Mouse (Mus musculus): Measurements from ENCODE around the gene Frmpd4.

Frmpd4 gene

DNA sequence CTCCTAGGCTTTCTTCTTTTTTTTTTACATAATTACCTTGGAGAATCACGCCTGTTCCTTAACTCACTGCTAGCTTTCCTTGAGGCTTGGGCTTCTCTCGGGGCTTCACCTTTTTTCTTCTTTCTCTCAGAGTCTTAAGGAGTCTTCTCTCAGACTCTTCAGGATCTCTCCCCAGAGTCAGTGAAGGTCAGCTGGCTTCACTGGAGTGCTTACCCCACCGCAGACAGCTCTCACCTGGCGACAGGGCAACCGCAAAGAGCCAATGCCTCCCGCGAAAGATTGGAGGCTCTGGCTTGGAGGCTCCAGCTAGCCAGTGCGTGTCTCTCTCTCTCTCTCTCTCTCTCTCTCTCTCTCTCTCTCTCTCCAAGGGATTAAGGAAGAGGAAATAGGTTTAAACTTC lies 453.0 kb downstream of the Frmpd4 start:
- CTCF ChIA-PET: no interaction called here

DNA sequence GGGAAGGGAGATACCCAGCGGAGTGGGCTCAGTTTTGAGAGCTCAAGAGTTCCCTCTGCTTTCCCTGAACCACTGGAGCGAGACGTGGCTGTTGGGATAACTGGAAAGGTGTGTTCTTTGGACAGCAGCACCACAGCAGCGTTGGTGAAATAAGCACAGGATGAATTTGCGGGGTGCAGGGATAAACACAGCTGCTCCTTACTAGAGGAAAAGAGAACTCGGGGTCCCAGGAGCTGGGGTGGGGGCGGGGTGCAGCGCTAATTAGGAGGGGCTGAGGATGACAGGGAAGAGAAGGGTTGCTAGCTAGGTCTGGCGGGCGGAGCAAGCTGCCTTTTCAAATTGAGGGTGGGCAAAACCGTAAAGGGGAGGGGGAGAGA lies 453.5 kb downstream of the Frmpd4 start:
- CTCF ChIA-PET: no interaction called here

DNA sequence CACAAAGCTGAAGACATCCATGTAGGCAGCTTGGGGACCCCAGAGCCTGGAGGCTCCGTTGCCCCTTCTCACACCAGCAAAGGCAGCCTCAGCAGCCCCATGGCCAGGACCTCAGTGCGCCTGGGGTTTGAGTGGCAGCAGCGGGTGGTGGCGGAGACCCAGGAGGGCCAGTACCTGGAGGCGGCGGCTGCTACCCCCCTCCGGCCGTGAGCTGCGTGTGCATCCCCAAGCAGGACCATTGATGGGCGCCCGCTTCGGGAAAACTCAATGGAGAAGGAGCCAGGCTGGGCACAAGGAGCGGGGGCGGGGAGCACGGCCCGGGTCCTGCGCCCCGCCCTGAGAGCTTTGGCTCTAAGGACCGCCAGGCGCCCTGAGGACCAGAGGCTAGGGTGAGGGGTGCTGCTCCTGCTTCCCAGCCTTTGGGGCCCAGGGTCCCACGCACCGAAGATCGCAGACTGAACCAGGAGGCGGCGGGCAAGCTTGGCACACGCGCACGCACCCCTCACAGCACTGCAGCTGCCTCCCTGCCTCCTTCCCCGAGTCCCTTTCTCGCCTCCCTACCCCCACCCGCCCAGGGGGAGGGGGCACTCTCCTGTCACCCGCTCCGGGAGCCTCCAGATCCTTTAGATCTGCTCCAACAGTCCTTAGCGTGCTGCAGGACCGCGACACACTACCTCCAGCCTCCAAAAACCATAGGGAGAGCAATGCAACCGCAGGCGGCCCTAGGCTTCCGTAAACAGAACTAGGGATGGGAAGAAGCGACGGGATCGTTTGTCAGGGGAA lies 454.0 kb downstream of the Frmpd4 start:
- CTCF ChIA-PET: no interaction called here

DNA sequence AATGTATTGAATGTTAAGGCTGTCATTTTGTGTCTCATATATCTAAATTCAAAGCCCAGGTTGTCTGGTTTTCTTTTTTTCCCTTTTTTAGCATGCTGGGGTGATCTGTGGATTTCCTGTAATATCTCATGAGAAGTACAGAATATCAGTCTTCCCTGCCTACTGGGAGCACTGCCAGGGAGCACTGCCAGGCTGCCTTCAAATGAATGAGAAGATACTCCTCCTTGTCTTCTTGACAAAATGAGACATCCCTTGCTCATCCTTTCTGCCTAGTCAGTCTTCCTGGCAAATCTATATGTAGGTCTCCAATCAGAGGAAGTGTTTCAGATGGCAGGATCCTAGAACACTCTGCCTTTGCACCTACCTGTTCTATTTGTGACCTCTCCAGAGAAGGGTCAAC lies 535.4 kb downstream of the Frmpd4 start:
- CTCF ChIA-PET: no interaction called here

DNA sequence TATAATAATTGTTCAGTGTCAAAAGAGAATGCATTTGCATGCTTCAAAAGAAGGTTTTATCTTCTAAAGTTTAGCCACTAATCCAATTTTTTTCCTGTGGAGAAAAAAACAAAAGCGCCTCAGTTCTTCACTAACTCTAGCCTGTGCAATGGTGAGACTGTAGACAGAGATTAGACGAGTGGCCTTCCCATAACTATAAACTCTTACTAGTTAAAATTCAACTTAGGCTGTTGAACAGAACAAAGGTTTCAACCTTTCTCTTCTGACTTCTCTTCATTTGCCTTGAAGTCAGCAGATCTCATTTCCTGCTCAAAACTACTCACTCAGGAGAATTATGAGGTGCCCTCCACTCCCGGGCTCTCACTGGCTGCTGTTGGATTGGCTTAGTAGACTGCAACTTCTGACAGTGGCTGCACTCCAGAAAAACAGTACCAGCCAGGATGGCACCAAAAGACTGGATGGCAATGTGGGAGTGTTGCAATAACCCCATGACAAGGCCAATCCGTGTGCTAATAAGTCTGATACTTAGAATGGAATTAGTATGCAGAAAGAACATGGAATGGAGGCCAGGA lies 556.4 kb downstream of the Frmpd4 start:
- CTCF ChIA-PET: no interaction called here

DNA sequence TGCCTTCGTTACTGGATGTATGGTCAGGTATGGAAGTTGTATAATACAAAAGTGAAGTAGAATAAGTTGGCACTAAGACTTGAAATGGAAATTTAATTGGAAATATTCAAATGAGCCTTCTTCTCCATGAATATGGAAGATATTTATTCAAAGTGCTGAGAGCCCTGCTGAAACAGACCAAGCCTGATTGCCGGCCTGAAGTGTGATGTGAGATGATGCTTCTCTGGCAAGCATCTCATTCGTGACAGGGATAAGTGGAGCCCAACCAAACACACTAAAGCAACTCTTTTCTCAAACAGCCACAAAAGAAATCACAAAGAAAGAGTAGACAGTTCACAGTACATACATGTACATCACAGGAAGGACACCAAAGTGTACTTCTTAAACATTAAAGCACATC lies 559.2 kb downstream of the Frmpd4 start:
- CTCF ChIA-PET: no interaction called here

DNA sequence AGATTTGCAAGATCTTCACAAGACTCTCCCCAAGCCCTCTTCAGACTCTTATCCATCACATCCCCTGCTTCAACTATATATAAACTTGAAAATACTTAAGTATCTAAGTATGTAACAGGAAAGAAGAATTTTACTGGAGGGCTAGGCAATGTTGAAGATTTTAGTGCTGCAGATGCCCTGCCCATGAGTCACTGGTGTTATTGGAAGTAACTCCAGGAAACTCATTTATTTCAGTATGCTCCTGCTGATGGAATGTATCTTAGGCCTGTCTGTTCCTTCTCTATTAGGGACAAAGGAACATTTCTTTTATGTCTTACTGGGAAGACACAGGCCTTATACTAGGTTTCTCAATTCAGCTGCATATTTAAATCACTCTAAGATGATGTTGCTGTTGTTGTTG lies 592.2 kb downstream of the Frmpd4 start:
- CTCF ChIA-PET: no interaction called here

DNA sequence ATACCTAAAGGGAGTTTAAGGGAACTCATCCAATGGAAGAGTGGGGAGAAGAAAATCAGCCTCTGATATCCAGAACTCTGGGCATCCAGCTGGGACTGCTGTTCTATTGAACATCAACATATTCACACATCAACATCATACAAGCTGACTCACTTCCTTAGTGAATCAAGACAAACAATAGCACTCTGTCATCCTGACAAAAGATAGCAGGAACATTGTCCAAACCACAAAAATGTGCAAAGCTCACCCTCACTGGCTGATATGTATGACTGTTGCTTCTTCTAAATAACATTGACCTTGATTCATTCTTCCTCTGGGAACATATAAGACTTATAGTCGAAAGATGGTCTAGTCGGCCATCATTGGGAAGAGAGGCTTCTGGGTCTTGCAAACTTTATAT lies 625.8 kb downstream of the Frmpd4 start:
- CTCF ChIA-PET: no interaction called here

DNA sequence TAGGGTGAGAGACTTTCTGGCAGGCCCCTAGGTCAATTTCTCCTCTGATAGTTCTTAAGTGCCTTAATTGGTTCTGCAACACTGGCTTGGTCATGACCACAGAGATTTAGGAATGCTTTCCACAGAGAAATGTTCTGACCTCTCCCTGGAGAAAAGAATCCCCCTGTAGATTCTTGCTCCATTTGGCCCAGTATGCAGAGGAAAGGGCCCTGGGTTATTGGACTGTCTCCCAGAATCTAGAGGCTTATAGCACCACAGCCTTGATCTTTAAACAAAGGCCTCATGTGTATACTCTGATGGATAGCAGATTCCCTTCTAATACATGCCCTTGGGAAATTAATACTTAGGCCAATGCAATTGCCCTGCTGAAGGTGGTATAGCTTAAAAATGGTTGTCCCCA lies 667.5 kb downstream of the Frmpd4 start:
- CTCF ChIA-PET: no interaction called here

DNA sequence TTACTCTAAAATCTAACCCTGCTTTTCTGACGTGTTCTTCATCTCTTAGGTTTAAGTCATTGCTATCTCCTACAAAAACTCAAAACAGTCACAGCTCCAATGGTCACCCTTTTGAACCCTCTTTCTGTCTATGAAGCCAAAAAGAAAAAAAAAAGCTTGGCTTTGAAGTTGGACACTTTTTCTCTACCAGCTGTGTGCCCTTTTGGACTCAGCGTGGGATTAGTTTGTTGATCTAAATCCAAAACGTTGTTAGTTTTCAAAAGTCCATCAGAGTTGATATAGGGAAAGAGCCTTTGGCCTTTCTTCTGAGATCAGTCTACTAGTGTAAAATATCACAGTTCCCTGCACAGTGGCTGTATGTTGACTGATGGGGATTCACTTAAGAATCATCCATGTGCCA lies 676.0 kb downstream of the Frmpd4 start:
- CTCF ChIA-PET: no interaction called here

DNA sequence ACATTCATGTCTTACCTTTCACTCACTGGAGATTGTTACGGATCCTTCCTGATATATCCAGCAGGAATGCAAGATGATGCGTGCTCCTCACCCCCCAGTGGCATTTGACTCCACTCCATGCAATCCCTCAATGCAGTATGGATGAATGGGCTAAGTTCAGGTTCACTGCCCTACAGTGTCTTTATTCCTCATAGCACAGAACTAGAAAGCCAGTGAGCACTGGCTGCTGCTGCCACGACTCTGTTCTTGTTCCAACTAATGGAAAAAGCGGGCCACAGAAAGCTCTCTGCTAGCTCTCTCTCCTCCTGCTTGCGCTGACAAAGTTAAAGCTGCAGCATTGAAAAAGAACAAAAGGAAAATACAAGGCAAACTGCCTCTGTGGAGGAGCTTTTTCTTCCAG lies 722.2 kb downstream of the Frmpd4 start:
- CTCF ChIA-PET: no interaction called here

DNA sequence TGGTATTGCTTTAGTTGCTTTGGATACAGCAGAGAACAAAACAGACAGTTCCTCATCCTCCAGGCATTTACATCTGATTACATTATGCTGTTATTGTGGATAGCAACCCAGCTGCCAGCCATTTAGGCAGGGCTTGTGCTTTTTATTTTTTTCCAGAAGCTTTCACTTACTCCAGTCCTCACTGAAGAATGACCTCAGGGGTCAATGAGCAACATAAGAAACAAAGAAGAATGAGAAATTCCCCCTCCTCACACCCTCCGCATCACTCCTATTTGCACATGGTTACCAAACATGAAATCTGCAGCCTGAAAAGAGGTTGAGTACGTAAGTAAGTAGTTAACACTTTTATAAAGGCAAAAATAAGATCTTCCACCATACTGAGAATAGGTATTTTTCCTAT lies 744.5 kb downstream of the Frmpd4 start:
- CTCF ChIA-PET: no interaction called here

DNA sequence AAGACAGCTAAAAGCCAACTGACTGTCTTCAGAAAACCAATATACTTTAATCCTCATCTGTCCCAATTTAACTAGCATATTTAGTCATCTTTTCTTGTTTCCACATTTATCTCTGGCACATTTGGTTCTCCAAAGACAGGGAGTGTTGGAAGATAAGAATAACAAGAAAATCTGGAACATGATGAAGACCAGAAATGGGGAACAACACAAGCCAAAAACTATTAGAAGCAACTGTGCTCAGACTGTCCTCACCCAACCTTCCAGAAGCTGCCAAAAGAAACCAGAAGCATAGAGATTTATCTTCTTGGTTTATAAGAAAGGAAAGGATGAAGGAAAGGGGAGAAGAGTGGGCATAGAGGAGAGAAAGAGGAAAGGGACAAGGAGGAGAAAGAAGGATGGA lies 748.6 kb downstream of the Frmpd4 start:
- CTCF ChIA-PET: no interaction called here

DNA sequence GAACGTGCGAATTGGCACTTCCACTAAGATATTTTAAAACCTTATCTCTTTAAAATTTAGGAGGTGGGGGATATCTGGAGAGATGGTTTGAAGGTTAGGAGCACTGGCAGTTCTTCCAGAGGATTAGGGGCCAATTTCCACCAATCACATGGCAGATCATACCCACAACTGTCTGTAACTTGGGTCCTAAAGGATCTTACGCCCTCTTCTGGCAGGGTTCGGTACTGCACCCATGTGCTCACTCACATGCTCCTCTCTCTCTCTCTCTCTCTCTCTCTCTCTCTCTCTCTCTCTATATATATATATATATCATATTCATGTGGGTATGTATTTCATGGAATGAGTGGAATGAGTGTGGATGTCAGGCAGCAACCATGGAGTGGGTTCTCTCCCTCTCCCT lies 759.7 kb downstream of the Frmpd4 start:
- CTCF ChIA-PET: no interaction called here

DNA sequence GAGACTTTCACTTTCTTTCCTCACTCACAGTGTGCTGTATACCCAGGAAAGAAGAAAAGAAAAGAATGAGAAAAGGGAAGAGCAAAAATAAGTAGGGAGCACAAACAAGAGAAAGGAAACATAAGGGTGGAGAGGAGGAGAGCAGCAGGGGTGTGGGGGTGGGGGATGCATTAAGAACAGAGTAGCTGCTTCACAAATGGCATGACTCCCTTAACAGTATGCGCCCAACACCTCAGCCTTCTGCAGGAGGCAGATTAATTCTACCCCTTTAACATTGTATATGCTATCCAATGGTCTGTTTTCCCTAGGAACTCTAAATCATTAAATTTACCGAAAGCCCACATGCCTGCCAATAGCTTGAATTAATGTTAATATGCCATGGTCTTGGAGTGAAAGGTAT lies 766.9 kb downstream of the Frmpd4 start:
- CTCF ChIA-PET: no interaction called here

DNA sequence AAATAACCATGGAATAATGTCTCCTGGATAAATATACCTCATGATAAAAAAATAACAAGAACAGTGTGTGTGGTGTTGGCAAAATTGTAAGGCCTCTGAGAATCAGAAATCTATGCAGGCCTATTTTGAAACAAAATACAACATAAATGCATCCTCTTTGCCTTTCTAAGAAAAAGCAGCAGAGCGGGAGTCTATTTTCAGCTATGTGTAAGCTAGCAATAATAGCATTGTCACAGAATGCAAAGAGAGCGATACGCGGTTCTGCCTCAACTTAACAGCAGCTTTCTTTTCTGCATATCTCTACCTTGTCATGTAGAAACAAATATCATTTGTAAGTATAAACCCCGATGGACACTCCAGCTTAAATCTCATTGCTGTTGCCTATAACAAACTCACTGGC lies 768.5 kb downstream of the Frmpd4 start:
- CTCF ChIA-PET: no interaction called here

DNA sequence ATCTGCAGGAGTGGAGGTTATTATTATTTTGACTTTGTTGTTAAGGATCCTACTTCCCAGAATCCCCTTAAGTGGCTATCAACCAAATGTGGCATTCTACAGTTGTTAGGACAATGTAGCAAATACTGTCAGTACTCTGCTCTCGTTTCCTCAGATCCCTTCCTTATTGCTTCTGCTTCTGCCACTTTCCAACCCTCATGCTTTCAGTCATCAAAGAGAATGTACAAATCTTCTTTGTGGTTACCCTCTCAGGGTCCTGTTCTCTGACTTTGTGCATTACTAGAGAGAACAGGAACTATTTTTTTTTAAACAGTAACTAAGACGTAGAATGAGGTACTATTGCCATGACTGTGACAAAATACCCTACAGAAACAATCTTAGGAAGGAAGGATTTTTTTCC lies 788.3 kb downstream of the Frmpd4 start:
- CTCF ChIA-PET: no interaction called here

DNA sequence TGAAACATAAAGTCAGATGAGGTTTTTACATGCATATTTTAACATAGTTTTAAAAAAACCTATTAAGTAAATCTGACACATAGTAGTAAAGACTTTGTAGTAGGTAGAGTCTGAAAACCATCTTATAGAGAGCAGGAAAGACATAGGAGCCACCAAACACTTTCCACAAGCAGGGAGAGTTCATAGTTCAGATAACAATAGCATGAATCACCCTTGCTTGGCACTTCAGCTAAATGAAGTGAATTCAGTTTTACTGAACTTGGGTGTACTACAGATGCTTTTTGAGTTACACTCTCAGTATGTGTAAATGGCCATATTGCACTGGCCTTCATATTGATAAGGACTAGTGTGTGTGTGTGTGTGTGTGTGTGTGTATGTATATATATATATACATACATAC lies 793.5 kb downstream of the Frmpd4 start:
- CTCF ChIA-PET: no interaction called here

DNA sequence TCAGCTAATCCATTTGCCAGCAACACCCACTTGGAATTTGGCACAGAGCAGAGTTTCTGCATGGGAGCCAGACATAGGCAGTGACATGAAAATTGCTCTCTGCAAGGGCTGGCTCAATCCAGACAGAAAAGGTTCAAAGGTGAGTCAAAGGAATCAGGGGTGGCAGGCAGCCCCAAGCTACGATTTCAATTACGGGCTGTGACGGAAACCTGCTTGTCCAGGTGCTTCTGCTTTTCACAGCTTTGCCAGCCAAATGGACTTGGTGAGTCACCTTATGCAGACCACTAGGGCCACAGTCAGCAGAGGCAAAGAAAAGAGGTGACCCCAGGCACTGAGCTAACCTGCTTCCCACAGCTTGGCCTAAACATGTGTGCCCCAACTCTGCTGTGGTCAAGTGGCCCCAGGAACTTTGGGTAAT lies 857.5 kb downstream of the Frmpd4 start:
- CTCF ChIA-PET: no interaction called here

DNA sequence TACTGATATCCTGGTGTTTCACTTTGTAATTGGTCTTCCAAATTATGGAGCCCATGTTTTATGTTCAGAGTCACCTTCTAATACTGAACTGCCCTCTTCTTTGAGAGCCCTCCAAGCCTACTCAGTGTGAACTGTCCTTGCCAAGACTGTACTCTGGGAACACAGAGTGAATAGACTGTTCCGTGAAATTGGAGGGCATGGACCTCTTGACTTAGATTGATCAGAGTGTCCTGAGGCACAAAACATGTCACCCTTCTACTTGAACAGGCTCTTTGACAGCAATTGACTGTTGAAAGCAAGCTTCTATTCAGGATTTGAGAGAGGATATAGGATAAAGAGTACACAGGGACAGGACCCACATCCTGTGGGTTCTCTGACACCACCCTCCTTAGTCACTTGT lies 857.9 kb downstream of the Frmpd4 start:
- CTCF ChIA-PET: no interaction called here

DNA sequence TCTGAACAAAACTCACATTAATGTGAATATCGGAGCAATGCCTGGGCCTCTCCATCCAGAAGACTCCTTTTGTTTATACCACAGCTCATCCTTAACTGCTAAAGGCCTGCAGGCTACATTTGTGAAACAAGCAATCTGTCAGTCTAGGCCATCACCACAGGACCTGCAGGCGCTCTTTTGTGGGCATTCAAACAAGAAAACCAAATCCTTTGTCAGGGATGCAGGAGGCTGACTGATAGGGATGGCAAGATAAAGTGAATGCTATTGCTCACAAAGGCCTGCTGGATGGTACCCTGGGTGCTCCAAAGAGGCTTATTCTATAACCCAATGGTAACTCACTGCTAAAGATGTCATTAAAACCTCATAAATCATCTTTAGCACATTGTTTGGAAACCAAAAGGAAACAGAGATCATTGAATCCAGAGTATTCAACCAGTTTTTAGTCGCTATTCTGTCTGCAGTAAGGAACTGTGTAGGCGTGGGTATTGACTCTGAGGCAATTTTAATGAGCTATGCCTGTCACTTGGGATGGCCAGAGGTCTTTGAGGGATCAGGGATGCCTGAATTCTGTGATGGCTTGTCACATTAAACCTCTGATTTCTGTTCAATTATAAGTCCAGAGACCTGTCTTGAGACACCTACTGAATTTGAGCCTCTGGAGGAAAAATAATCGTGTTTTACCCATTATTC lies 922.1 kb downstream of the Frmpd4 start:
- CTCF ChIA-PET: no interaction called here

DNA sequence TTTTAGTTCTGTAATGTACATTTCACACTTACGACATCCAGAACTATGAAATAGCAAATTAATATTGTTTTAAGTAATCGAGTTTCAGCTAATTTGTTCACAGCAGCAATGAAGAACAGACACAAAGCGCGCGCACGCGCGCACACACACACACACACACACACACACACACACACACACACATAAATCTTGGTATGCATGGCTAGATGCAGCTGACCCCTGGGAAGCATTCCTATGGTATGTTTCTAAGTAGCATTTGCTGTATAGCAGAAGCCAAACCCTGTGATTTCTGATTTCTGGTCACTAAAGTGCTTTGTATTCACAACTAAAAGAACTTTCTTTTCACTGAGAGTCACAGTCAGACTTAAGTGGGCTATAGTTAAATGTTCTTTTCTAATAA lies 922.8 kb downstream of the Frmpd4 start:
- CTCF ChIA-PET: interaction anchor here (0.5 kb wide), 1 partner anchor 9 kb away, joined by 3 read pairs; no protein-coding TSS in a partner anchor

DNA sequence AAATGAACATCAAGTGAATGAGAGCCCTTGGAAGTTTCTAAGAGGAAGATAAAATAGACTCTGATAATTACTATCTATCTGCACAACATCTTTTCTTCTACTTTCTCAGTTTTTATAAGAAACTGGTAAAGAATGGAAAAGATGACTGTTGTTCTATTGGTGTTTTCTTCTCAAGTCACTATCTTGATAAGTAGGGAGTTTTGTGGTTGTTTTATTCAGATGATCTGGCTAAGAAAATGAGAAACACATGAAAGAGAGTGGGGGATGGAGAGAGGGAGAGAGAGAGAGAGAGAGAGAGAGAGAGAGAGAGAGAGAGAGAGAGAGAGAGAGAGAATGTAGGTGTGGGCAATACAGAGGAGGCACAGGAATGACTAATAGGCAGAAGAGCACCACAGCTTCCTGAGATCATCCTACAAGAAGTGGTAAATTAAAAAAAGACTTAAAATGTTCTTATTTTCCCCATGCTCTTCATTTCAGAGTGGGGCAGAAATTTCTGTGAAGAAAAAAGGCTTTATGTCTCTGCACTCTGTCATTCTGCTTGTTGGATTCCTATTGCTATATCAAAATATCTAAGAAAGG lies 979.3 kb downstream of the Frmpd4 start:
- CTCF ChIA-PET: no interaction called here
